Mouse (Mus musculus): Measurements from ENCODE around the gene Pisd. TPM values are rescaled to one million over a fixed set of nuclear protein-coding genes. Genes with fewer than 3 reads are reported as not detected.
"Not testable (repeated sequence)": the region's sequence is repeated elsewhere in the genome, so short reads cannot be mapped to it uniquely, and the experiment has no call there.

Gene Pisd
- total RNA-seq (2015; ENCODE audit: low replicate concordance): 6.5 and 8.4 TPM in 2 replicates
- total RNA-seq (2017; ENCODE audit: low replicate concordance): 5.1 and 6.5 TPM in 2 replicates

DNA sequence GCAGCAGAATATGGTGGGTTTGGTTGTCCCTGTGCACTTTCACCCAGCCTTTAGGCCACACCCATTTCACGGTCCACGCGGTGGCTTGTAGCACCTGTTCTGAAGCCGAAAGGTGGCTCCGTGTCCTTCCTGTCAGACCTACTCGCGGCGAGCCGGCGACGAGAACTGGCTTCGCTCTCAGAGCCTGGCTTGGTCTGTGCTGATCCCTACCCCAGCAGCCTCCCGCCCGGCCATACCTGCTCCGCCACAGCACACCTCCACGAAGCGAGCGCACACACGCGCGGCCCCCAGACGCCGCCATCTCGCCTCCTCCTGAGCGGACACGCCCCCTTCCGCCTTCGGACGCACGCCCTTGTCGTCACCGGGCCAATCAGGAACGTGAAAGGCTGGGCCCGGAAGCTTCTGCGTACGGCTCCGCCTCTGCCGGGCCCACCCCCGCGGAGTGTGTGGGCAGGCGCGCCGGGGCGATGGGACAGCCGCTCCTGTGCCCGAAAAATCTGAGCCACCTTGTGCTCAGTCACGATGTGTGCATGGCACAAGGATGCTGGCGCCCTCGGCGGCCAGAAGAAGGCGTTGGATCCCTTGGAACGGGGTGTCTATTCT, at the start of gene Pisd:
TSS of gene Pisd (minus strand) at position 334 of the 603 bp plus-strand sequence.
- peak; percentile 100 for ATAC-seq (replicated peaks; ENCODE audit: low FRiP score, poor library complexity, severe bottlenecking)

- no peak for ATAC-seq (replicated peaks; ENCODE audit: low FRiP score, poor library complexity, severe bottlenecking)
These were observed 49.1 kb upstream of the Pisd start for GRCm38 (mm10) chr5:32834497-32834896.

GRCm38 (mm10) chr5:32830054-32830453, 44.6 kb upstream of the Pisd start:
- ATAC-seq (replicated peaks; ENCODE audit: low FRiP score, poor library complexity, severe bottlenecking): no peak

DNA sequence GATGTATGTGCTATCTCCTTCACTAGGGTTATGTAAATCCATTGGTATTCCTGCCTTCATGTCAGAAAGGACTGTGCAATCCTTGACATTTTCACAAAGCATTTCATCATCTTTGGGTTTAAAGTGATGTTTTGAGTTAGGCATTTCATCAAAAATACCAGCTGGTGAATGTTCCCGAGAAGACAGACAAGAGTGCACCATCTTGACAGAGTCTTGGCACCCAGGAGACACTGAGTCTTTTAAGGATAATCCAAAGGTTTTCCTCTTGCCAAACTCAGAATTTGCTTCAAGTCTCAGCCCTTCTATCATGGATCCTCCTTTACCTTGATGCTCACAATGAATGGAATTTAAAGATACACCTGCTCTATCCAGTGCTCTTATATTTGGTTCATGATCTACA, 43.3 kb upstream of the Pisd start:
- ATAC-seq (replicated peaks; ENCODE audit: low FRiP score, poor library complexity, severe bottlenecking): not testable (repeated sequence)

DNA sequence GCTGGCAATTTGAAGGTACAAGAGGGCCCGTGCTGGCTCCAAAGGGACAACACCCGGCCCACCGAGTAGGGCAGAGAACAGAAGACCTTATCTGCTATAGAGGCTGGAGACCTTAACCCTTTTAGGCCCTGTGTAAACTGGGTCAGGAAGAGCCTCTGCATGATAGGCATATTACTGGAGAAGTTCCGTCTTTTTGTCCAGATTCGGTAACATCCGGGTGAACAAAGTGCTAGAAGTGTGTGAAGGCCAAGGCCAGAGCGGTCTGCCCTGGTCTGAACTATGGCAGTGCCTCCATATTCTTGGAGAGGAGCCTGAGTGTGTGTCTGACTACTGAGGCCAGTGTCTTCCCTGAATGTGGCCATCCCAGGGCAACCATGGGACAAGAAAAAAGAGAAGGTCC, 41.6 kb upstream of the Pisd start, which contains the start of gene Gm20671:
TSS of gene Gm20671 (minus strand) at position 101 of the 400 bp plus-strand sequence.
- no peak for ATAC-seq (replicated peaks; ENCODE audit: low FRiP score, poor library complexity, severe bottlenecking)

DNA sequence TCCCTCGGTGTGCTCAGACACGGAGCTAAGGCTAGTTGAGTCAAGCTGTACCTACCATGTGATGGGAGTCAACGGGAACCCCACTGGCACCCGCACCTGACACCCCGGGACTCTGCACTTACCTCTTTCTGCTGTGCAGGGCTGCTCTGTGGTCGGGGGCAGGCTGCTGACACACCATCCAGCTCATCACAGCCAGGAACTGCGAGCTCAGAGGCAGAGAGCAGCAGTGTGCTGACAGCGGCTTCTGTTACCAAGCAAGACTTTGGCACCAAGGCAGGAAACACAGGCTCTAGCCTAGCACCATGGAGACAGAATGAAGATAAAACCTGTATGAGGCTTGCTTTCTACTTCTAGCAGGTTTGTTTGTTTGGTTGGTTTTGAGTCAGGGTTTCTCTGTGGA, 35.0 kb upstream of the Pisd start:
- no peak for ATAC-seq (replicated peaks; ENCODE audit: low FRiP score, poor library complexity, severe bottlenecking)

DNA sequence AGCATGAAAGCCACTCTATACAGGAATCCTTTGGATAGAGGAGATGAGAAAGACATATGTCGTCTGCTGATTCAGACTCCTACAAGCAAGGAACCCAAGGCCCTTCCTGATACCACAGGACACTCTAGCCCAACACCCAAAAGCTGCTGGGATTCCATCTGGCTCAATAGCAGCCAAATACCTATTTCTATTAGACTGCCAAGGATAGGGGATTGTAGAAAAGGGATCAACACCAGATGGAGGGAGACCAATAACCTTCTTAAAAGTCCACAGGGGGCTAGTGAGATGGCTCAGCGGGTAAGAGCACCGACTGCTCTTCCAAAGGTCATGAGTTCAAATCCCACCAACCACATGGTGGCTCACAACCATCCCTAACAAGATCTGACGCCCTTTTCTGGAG, 29.9 kb upstream of the Pisd start:
- no peak for ATAC-seq (replicated peaks; ENCODE audit: low FRiP score, poor library complexity, severe bottlenecking)

- not testable (repeated sequence) for ATAC-seq (replicated peaks; ENCODE audit: low FRiP score, poor library complexity, severe bottlenecking)
These were observed 1.0 kb upstream of the Pisd start for GRCm38 (mm10) chr5:32786454-32786853.

DNA sequence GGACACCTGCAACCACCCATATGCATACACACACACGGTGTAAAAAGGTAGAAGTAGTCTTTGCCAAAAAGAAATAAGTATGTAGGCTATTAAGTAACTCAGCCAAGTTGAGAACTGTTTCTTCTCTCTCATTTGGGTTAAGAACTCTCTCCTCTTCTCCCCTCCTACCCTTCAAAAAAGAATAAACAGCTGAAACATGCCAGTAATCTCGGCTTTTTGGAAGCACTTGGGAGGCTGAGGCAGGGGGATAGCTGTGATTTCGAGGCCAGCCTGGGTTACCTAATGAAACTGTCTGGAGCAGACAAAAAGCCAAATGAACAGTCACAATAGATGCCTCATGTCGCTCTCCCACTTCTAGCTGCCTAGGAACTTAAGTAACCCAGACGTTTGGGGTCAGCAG, 720 bp downstream of the Pisd start:
- ATAC-seq (replicated peaks; ENCODE audit: low FRiP score, poor library complexity, severe bottlenecking): no peak

- ATAC-seq (replicated peaks; ENCODE audit: low FRiP score, poor library complexity, severe bottlenecking): no peak
These were observed 3.9 kb downstream of the Pisd start for GRCm38 (mm10) chr5:32781596-32781995.

DNA sequence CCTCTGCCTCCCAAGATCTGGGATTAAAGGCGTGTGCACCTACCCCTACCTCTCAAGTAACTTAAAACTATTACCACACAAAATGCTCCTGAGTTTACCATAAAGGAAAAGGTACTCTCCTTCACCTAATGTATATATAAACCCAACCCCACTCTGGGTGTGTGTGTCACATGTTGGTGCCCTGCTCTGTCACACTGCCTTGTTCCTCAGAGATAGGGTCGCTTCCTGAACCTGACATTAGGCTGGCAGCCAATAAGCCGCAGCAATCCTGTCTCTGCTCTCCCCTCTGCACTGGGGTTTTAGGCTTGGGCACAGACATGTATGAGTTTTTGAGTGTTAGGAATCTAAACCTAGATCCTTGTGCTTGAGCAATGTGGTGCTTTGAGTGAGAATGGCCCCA, 7.3 kb downstream of the Pisd start:
- no peak for ATAC-seq (replicated peaks; ENCODE audit: low FRiP score, poor library complexity, severe bottlenecking)

- no peak for ATAC-seq (replicated peaks; ENCODE audit: low FRiP score, poor library complexity, severe bottlenecking)
These were observed 13.1 kb downstream of the Pisd start for GRCm38 (mm10) chr5:32772361-32772760.

GRCm38 (mm10) chr5:32767636-32768373, 17.6 kb downstream of the Pisd start:
- ATAC-seq (replicated peaks; ENCODE audit: low FRiP score, poor library complexity, severe bottlenecking): no peak

DNA sequence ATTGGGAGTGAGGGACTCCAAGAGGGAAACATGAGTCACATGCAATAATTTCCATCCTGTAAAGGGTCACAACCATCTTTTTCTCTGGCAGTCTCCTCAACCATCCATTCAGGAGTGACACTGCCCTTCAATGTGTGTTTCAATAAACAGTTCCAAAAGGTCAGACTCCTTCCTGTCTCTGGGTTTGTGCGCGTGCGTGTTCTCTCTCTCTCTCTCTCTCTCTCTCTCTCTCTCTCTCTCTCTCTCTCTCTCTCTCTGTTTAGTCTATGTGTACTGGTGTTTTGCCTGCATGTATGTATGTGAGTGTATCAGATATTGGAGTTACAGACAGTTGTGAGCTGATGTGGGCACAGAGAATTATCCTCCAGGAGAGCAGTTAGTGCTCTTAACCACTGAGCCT, 18.4 kb downstream of the Pisd start:
- ATAC-seq (replicated peaks; ENCODE audit: low FRiP score, poor library complexity, severe bottlenecking): no peak

- ATAC-seq (replicated peaks; ENCODE audit: low FRiP score, poor library complexity, severe bottlenecking): no peak
These were observed 23.8 kb downstream of the Pisd start for GRCm38 (mm10) chr5:32761566-32762140.

DNA sequence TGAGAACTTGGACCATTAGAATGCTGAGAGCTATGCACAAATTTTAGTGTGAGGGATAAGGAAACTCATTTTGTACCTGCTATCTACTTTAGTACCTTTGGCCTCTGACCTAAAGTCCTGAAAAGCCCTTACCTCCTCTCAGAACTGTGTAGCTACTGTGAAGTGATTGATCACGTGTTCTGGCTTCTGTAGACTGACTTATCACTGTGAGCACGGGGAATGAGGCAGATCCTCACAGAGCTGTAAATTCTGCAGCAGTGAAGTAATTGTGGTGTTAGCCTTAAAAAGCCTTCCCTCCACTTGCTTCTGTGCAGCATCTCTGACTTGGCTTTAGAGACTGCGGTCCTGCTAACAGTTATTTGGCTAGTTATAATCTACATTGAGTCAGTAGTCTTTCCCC, 24.7 kb downstream of the Pisd start:
- no peak for ATAC-seq (replicated peaks; ENCODE audit: low FRiP score, poor library complexity, severe bottlenecking)

GRCm38 (mm10) chr5:32760352-32760751, 25.1 kb downstream of the Pisd start:
- not testable (repeated sequence) for ATAC-seq (replicated peaks; ENCODE audit: low FRiP score, poor library complexity, severe bottlenecking)

DNA sequence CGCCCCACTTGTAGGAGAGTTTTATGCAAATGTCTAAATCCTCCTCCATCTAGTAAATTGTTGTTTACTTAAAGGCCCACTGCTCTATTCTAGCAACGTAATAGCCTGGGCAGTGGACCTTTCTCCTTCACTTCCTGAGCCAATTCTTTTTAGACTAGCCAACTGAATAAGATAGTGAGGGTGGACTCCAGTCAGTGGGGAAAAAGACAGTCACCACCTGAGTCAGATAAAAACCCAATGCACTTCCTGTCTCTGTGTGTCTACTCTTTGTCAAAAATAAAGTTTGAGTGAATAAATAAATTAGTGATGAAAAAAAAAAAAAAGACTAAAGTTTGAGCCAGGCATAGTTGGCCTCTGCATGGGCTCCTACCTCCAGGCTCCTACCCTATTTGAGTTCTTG, 25.8 kb downstream of the Pisd start:
- ATAC-seq (replicated peaks; ENCODE audit: low FRiP score, poor library complexity, severe bottlenecking): no peak

GRCm38 (mm10) chr5:32756141-32756540, 29.3 kb downstream of the Pisd start:
- ATAC-seq (replicated peaks; ENCODE audit: low FRiP score, poor library complexity, severe bottlenecking): no peak

DNA sequence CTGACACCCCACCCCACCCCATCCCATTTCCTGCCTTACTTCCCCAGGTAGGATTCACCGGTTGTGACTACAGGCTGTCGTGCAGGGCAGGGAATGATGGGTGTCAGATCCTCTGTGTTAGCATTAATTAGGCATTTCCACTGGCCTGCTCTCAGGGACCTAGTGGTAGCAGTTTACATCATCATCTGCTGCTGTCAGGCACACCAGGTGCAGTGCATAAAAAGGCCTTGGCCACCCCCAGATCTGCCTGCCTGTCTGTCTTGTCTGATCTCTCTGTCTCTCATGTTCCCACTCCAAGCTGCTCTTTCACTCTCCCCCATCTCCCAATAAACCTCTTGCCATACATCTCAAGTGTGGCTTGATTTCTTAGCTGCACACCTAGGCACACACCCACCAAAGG, 33.7 kb downstream of the Pisd start:
- no peak for ATAC-seq (replicated peaks; ENCODE audit: low FRiP score, poor library complexity, severe bottlenecking)

DNA sequence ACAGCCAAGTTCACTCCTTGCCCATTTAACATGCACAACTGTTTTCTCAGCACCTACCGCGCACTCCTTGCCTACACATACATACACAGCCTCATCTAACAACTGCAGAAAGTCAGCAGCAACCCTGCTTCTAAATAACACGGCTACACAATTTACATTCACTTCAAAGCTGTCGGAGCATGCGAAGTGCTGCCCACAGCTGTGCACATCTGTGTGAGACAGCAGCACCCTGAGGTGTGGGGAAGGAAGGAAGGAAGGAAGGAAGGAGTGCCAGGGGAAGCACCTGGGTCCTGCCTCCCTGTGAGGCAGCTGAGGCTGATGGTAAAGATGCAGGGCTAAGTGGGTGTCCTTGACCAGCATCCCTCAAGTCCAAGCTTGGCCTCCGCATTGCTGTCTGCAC, 36.5 kb downstream of the Pisd start:
- ATAC-seq (replicated peaks; ENCODE audit: low FRiP score, poor library complexity, severe bottlenecking): no peak

Measured in erythroid progenitor cell, adult 5-6 weeks (primary cell).